Mouse (Mus musculus): Measurements from ENCODE around the gene Brca1.
"Not testable (repeated sequence)": the region's sequence is repeated elsewhere in the genome, so short reads cannot be mapped to it uniquely, and the experiment has no call there.

Gene Brca1

GRCm38 (mm10) chr11:101526686-101527085, 25.1 kb downstream of the Brca1 start:
- DNase-seq, result no peak

- no peak for DNase-seq
Observed at GRCm38 (mm10) chr11:101525936-101526595, 25.7 kb downstream of the Brca1 start.

- no peak for DNase-seq
Observed at GRCm38 (mm10) chr11:101525056-101525455, 26.7 kb downstream of the Brca1 start.

GRCm38 (mm10) chr11:101524446-101524845, 27.3 kb downstream of the Brca1 start:
- DNase-seq, result no peak

GRCm38 (mm10) chr11:101519364-101519763, 32.4 kb downstream of the Brca1 start:
- no peak for DNase-seq

GRCm38 (mm10) chr11:101518937-101519336, 32.8 kb downstream of the Brca1 start:
- peak; percentile 15 for DNase-seq

- DNase-seq, result peak; percentile 39
Observed at GRCm38 (mm10) chr11:101507090-101507489, 44.7 kb downstream of the Brca1 start.

- no peak for DNase-seq
Observed at GRCm38 (mm10) chr11:101506269-101506780, 45.4 kb downstream of the Brca1 start.

GRCm38 (mm10) chr11:101486126-101486525, 65.6 kb downstream of the Brca1 start:
- DNase-seq, result no peak

- DNase-seq, result no peak
Observed at GRCm38 (mm10) chr11:101485509-101486028, 66.2 kb downstream of the Brca1 start.

- no peak for DNase-seq
Observed at GRCm38 (mm10) chr11:101484814-101485213, 66.9 kb downstream of the Brca1 start.

GRCm38 (mm10) chr11:101484245-101484644, 67.5 kb downstream of the Brca1 start:
- no peak for DNase-seq

- peak; percentile 17 for DNase-seq
Observed at GRCm38 (mm10) chr11:101483804-101484203, 68.0 kb downstream of the Brca1 start.

- DNase-seq, result no peak
Observed at GRCm38 (mm10) chr11:101480912-101481311, 70.8 kb downstream of the Brca1 start.

GRCm38 (mm10) chr11:101479171-101479635, 72.6 kb downstream of the Brca1 start:
- no peak for DNase-seq

GRCm38 (mm10) chr11:101477552-101478211, 74.1 kb downstream of the Brca1 start:
- DNase-seq, result no peak

- no peak for DNase-seq
Observed at GRCm38 (mm10) chr11:101477194-101477551, 74.6 kb downstream of the Brca1 start.

- DNase-seq, result not testable (repeated sequence)
Observed at GRCm38 (mm10) chr11:101476361-101476760, 75.4 kb downstream of the Brca1 start.

- peak; percentile 57 for DNase-seq
Observed at GRCm38 (mm10) chr11:101474298-101474697, 77.5 kb downstream of the Brca1 start.

GRCm38 (mm10) chr11:101473686-101474085, 78.1 kb downstream of the Brca1 start:
- DNase-seq, result not testable (repeated sequence)

- DNase-seq, result no peak
Observed at GRCm38 (mm10) chr11:101472336-101472735, 79.4 kb downstream of the Brca1 start.

- DNase-seq, result no peak
Observed at GRCm38 (mm10) chr11:101471926-101472325, 79.8 kb downstream of the Brca1 start.

GRCm38 (mm10) chr11:101470206-101470605, 81.5 kb downstream of the Brca1 start:
- no peak for DNase-seq

- no peak for DNase-seq
Observed at GRCm38 (mm10) chr11:101469155-101469554, 82.6 kb downstream of the Brca1 start.
